Mouse (Mus musculus) spleen, adult 2 months (tissue): ENCODE data around the gene AC141477.1.

Source experiments
- CTCF ChIP-seq: fragments of 200-500 bp; IDR thresholded peaks from 2 replicates; pipeline ENCODE4 v1.5.1; 2011; ENCODE audit warnings: mild to moderate bottlenecking, inconsistent platforms; ENCODE audit not compliant: insufficient read depth, insufficient read length, insufficient replicate concordance; ENCODE audit errors: extremely low read depth
- POLR2A ChIP-seq: fragments of 200-500 bp; IDR thresholded peaks from 2 replicates; pipeline ENCODE4 v1.6.1; 2011; ENCODE audit warnings: low read depth, low read length, inconsistent platforms

DNA sequence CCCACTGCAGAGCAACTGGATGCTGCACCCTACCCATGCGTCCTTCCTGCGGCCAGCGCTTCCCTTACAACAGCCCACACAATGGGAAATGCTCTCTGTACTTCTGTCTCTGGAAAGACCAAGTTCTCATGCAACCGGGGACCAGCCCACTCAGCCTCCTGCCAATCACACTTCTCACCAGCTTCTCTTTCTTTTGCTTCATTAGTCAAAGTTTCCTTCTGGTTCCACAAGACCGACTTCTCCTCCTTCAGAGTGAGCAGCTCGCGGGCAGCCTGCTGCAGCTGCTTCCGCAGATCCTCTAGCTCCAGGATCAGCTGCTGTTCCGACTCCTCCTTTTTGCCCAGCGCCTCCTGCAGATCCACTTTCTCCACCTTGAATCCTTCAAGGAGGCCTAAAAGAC lies 31.7 kb downstream of the AC141477.1 start:
- TF ChIP-seq CTCF (no peak), POLR2A (no peak)
